Mouse (Mus musculus): ENCODE measurements at regions not wholly inside any gene's neighbourhood (a gene's known extent, or its start where the extent isn't known, plus 50 kb on each side); places are given as distances from the start of the nearest gene placed in this dataset.

DNA sequence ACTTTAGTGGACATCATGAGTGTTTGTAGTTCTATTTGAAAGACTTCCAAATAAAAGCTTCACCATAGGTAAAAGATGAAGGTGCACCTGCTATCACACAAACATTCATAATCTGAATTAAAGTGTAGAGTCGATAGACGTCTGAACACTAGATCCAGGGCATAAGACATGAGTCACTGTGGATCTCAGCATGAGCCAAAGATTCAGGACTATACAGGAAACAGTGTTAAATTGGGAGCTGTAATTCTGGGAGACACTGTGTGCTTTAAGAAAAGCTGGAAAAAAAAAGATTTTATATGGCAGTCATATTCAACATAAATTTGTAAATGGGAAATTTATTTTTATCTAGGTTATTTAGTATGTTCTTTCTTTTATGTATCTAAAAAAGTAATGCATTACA, 160.5 kb downstream of the Pdha2 start:
- no peaks in the 10 kb centered on the region for H3K27me3 ChIP-seq (ENCODE audit: control insufficient read depth in 1 of 2, insufficient read depth in 2 of 2, low read length in 2 of 2)
- H3K79me2 ChIP-seq (ENCODE audit: control insufficient read depth, insufficient read depth, low read length, poor library complexity): no peaks in the 10 kb centered on the region
- no peaks in the 10 kb centered on the region for H3K4me1 ChIP-seq (ENCODE audit: control insufficient read depth in 1 of 2, insufficient read depth in 2 of 2, low read length in 2 of 2)
- no peak overlapping the region for H3K4me3 ChIP-seq (ENCODE audit: control insufficient read depth in 1 of 2, insufficient read depth in 1 of 2, low read depth in 2 of 2, low read length in 2 of 2)
- H3K36me3 ChIP-seq (ENCODE audit: control insufficient read depth in 1 of 2, insufficient read depth in 2 of 2, low read length in 2 of 2): no peaks in the 10 kb centered on the region
- no peak overlapping the region for H3K9ac ChIP-seq (ENCODE audit: control insufficient read depth, low read depth, low read length, poor library complexity, severe bottlenecking)
- no peak for DNase-seq (ENCODE audit: low read depth, low spot score)
- no peak overlapping the region for H3K27ac ChIP-seq (ENCODE audit: control insufficient read depth, low read depth, low read length)
- TF ChIP-seq UBTF (IDR thresholded peaks at IDR 0.05; ENCODE audit: borderline replicate concordance, insufficient read depth, low read depth, low read length) (no peak), MEF2A (IDR thresholded peaks at IDR 0.05; ENCODE audit: extremely low read depth, insufficient replicate concordance, low read depth, low read length, poor library complexity, severe bottlenecking) (no peak), USF1 (IDR thresholded peaks at IDR 0.05; ENCODE audit: low read depth, low read length) (no peak), KAT2A (conservative IDR thresholded peaks at IDR 0.05; ENCODE audit: low read depth, low read length) (no peak)
- H3K9me3 ChIP-seq (replicated peaks; ENCODE audit: insufficient read depth, low read length): no peaks in the 10 kb centered on the region

DNA sequence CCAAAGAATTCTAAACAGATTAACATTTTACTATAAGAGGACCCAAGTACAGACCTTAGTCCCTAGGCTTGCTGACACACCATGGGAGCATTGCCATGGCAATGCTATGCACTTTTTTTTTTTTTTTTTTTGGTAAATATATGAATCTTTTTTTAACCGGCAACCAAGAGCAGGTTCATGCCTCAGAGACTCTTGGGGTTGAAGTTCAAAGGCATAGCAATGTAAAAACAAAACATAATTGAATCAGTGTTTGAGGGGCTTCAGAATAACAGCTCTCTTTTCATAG, 197.9 kb downstream of the Pdha2 start:
- Histone ChIP-seq H3K9ac (ENCODE audit: control insufficient read depth, low read depth, low read length, poor library complexity, severe bottlenecking) (no peak overlapping the region), H3K27ac (ENCODE audit: control insufficient read depth, low read depth, low read length) (no peak overlapping the region), H3K27me3 (ENCODE audit: control insufficient read depth in 1 of 2, insufficient read depth in 2 of 2, low read length in 2 of 2) (no peaks in the 10 kb centered on the region), H3K4me1 (ENCODE audit: control insufficient read depth in 1 of 2, insufficient read depth in 2 of 2, low read length in 2 of 2) (peaks cover 0 to 2% of the 10 kb centered on the region in 2 experiments; a peak in 2 of 4 replicates), H3K9me3 (replicated peaks; ENCODE audit: insufficient read depth, low read length) (no peaks in the 10 kb centered on the region), H3K36me3 (ENCODE audit: control insufficient read depth in 1 of 2, insufficient read depth in 2 of 2, low read length in 2 of 2) (peaks cover 0 to 11% of the 10 kb centered on the region in 2 experiments; a peak in 2 of 4 replicates), H3K4me3 (ENCODE audit: control insufficient read depth in 1 of 2, insufficient read depth in 1 of 2, low read depth in 2 of 2, low read length in 2 of 2) (no peak overlapping the region), H3K79me2 (ENCODE audit: control insufficient read depth, insufficient read depth, low read length, poor library complexity) (no peaks in the 10 kb centered on the region)
- TF ChIP-seq ZKSCAN1 (IDR thresholded peaks at IDR 0.05; ENCODE audit: low read depth, low read length) (no peak), HCFC1 (IDR thresholded peaks at IDR 0.05; ENCODE audit: low read depth, low read length) (no peak), ZNF384 (IDR thresholded peaks at IDR 0.05; ENCODE audit: low read depth, low read length) (peak; percentile 71; the same call in 1 of the 2 replicates), MAX (IDR thresholded peaks at IDR 0.05; ENCODE audit: low read length) (no peak; the same call in 1 of the 2 replicates), POLR2AphosphoS5 (IDR thresholded peaks at IDR 0.05; ENCODE audit: borderline replicate concordance, low read depth, low read length) (no peak)
- no peak for DNase-seq (ENCODE audit: low read depth, low spot score)

DNA sequence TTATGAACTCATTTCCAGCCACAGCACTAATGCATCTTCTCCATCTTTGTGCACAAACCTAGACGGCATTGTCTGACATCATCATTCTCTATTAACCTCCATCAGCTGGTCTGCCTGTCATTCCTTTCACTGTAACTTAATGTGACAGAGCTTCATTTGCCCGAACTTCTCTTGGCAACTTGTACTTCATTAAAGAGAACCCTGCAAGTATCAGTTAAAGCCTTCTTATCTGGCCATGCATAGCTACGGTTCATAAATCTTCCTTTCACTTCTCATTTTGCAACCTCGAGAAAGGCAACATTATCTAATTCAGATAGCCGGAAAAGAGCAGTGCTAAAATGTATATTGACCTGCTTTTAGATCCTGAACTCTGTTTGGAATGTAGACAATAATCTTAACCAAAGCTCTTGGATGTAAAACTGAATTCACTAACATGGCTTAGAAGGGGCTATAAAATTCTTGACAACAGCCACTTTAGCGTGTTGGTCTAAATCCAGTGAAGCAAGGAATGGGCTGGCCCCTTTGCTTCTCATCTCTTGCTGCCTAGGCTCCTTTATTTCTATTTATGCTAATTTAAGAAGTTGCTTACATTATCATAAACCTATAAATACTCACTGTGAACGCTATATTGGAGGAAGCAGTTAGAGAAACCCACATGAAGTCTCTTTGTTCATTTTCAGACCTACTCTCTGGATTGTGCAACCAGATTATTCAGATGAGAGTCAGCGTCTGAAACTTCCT, 198.5 kb downstream of the Pdha2 start:
- Histone ChIP-seq H3K79me2 (ENCODE audit: control insufficient read depth, insufficient read depth, low read length, poor library complexity) (no peaks in the 10 kb centered on the region), H3K9ac (ENCODE audit: control insufficient read depth, low read depth, low read length, poor library complexity, severe bottlenecking) (peak overlapping the region; percentile 33), H3K27me3 (ENCODE audit: control insufficient read depth in 1 of 2, insufficient read depth in 2 of 2, low read length in 2 of 2) (no peaks in the 10 kb centered on the region), H3K36me3 (ENCODE audit: control insufficient read depth in 1 of 2, insufficient read depth in 2 of 2, low read length in 2 of 2) (peaks cover 0 to 11% of the 10 kb centered on the region in 2 experiments; a peak in 2 of 4 replicates), H3K9me3 (replicated peaks; ENCODE audit: insufficient read depth, low read length) (no peaks in the 10 kb centered on the region), H3K4me3 (ENCODE audit: control insufficient read depth in 1 of 2, insufficient read depth in 1 of 2, low read depth in 2 of 2, low read length in 2 of 2) (peak overlapping the region; percentile 42 to 55), H3K4me1 (ENCODE audit: control insufficient read depth in 1 of 2, insufficient read depth in 2 of 2, low read length in 2 of 2) (peaks cover 0 to 2% of the 10 kb centered on the region in 2 experiments; a peak in 2 of 4 replicates), H3K27ac (ENCODE audit: control insufficient read depth, low read depth, low read length) (peak overlapping the region; percentile 35)
- DNase-seq (ENCODE audit: low read depth, low spot score): peak; percentile 70
- TF ChIP-seq ZNF384 (IDR thresholded peaks at IDR 0.05; ENCODE audit: low read depth, low read length): no peak
- TF ChIP-seq ETS1 (IDR thresholded peaks at IDR 0.05; ENCODE audit: low read depth, low read length): peak; percentile 88
- no peak for TF ChIP-seq KAT2A (conservative IDR thresholded peaks at IDR 0.05; ENCODE audit: low read depth, low read length)
- peak; percentile 54; the same call in 1 of the 2 replicates for TF ChIP-seq TCF12 (IDR thresholded peaks at IDR 0.05; ENCODE audit: low read depth, low read length)
- TF ChIP-seq RAD21 (IDR thresholded peaks at IDR 0.05; ENCODE audit: low read depth, low read length): no peak
- TF ChIP-seq RCOR1 (IDR thresholded peaks at IDR 0.05; ENCODE audit: low read depth, low read length): peak; percentile 81; the same call in 1 of the 2 replicates
- TF ChIP-seq NELFE (IDR thresholded peaks at IDR 0.05; ENCODE audit: low read depth, low read length): no peak
- TF ChIP-seq MYB (IDR thresholded peaks at IDR 0.05; ENCODE audit: low read depth, low read length): no peak
- TF ChIP-seq EP300 (IDR thresholded peaks at IDR 0.05; ENCODE audit: low read depth in 1 of 2, low read length in 2 of 2): peak; percentile 75 to 81
- TF ChIP-seq BHLHE40 (IDR thresholded peaks at IDR 0.05; ENCODE audit: borderline replicate concordance, low read depth, low read length): no peak
- no peak for TF ChIP-seq POLR2A (IDR thresholded peaks at IDR 0.05; ENCODE audit: control insufficient read depth in 1 of 2, insufficient read depth in 1 of 2, low read depth in 1 of 2, low read length in 2 of 2, poor library complexity in 1 of 2)
- TF ChIP-seq MXI1 (IDR thresholded peaks at IDR 0.05; ENCODE audit: low read depth, low read length): no peak
- TF ChIP-seq E2F4 (IDR thresholded peaks at IDR 0.05; ENCODE audit: borderline replicate concordance, low read depth, low read length): no peak
- TF ChIP-seq SMC3 (IDR thresholded peaks at IDR 0.05; ENCODE audit: low read depth, low read length): no peak
- no peak for TF ChIP-seq USF1 (IDR thresholded peaks at IDR 0.05; ENCODE audit: low read depth, low read length)
- no peak for TF ChIP-seq MYC (IDR thresholded peaks at IDR 0.05; ENCODE audit: low read depth, low read length)
- peak; percentile 75 for TF ChIP-seq SIN3A (IDR thresholded peaks at IDR 0.05; ENCODE audit: low read length)
- TF ChIP-seq GATA1 (IDR thresholded peaks at IDR 0.05; ENCODE audit: low read depth, low read length): peak; percentile 92
- no peak for TF ChIP-seq MAZ (IDR thresholded peaks at IDR 0.05; ENCODE audit: low read depth, low read length)
- no peak for TF ChIP-seq MAX (IDR thresholded peaks at IDR 0.05; ENCODE audit: low read length)

Measured in MEL (cell line).